Mouse (Mus musculus) ovary, postnatal 10 days (tissue): ENCODE measurements at regions not wholly inside any gene's neighbourhood (a gene's known extent, or its start where the extent isn't known, plus 50 kb on each side); places are given as distances from the start of the nearest gene placed in this dataset.

ENCODE experiments used
- DNase-seq: peaks from one replicate; pipeline ENCODE4 v3.0.0; 2022; ENCODE audit warnings: low spot score

DNA sequence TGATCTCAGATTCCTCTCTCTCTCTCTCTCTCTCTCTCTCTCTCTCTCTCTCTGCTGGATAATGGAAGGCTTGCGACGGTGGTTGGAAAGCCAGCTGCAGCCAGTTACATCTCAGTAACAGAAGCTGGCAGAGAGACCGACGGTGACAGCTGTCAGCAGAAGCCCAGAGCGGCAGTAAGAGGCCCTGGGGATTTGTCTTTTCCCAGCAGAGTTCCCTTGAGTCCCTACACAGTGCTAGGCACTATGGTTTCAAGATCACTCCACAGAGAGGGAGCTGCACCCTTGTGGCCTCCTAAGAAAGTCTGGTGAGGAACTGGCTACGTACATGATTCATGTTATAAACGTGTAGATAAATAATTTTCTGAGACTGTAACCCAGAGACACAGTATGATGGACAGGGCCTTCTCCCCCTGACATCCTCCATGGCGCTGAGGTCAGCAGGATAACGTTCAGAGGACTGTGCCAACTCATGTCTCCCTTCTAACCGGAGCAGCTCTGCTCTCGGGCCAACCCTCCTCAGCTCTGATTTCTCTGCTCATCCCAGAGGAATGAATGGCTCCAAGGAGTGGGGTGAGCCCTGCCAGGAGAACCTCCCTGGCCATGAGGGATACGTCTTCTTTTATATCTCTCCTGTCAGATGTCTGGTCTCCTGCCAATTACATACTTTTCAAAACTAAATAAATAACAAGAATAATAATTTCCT, 253.5 kb upstream of the Cadm1 start:
- peak; percentile 4 for DNase-seq

- peak; percentile 9 for DNase-seq
These were observed 250.6 kb upstream of the Cadm1 start for GRCm38 (mm10) chr9:47279410-47279809.

GRCm38 (mm10) chr9:47280146-47280545, 249.8 kb upstream of the Cadm1 start:
- DNase-seq: peak; percentile 9

GRCm38 (mm10) chr9:47280598-47280997, 249.4 kb upstream of the Cadm1 start:
- DNase-seq: no peak

- no peak for DNase-seq
These were observed 246.1 kb upstream of the Cadm1 start for GRCm38 (mm10) chr9:47283746-47284455.

DNA sequence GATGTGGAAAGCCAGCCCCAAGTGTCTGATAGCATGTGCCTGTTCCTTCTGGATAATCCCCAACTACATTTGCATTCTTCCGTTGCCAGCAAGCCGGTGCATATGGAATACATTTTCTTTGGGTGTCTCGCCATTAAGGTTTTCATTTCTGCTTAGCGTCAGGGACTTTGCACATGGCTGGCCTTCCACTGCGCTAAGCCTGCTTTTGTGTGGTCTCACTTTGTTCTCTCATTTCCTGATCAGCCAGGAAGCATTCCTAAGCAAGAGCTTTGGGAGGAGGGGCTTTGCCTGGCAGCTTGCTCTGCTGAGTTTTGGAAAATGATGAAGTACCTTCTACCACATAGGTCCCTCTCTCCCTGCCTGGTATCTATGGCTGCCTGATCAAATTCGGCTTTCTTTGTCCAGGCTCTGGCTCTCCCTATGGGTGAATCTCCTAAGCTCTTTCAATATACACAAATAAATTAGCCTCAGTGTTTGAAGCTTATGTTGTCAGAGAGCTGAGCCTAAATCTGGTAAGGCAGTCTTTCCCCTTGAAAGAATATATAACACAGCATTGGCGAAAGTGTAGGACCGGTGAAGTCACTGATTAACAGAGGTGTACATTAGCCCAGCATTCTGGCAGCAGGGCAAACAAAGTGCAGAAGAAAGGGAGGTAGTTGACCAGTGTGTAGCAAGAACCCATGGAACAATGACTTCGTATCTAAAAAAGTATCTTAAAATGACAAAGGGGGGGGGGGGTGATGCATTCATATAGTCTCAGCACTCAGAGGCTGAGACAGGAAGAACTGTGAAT, 242.8 kb upstream of the Cadm1 start:
- DNase-seq: no peak

GRCm38 (mm10) chr9:47288587-47289199, 241.3 kb upstream of the Cadm1 start:
- no peak for DNase-seq

- no peak for DNase-seq
These were observed 229.3 kb upstream of the Cadm1 start for GRCm38 (mm10) chr9:47300633-47301032.

DNA sequence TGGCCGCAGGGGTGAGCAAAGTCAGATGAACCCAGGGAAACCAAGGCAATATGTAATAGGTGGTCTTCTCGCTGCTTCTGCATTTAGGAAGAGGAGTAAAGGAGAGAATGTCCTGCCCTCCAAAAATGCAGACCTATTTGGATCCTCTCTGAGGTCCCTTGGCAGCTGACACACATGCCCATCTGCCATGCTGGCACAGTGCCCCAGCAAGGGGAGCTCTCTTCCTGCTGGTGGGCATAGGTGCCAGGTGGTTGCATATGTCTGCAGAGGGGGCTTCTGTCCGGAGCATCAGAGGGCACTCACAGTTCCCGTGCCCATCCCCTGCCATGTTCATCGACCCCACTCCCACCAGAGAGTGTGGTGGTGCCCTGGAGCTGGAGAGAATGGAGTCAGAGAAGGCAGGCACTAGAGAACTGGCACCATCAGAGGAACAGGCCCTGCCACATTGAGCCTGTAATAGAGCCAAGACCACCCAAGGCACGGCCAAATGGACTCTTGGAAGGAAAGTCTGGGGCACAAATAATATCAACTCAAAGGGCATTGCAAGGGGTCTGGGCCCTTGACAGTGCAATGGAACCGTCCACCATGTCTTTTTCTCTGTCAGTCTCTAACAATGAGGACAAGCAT, 222.7 kb upstream of the Cadm1 start:
- no peak for DNase-seq

GRCm38 (mm10) chr9:47307752-47308500, 222.0 kb upstream of the Cadm1 start:
- no peak for DNase-seq

DNA sequence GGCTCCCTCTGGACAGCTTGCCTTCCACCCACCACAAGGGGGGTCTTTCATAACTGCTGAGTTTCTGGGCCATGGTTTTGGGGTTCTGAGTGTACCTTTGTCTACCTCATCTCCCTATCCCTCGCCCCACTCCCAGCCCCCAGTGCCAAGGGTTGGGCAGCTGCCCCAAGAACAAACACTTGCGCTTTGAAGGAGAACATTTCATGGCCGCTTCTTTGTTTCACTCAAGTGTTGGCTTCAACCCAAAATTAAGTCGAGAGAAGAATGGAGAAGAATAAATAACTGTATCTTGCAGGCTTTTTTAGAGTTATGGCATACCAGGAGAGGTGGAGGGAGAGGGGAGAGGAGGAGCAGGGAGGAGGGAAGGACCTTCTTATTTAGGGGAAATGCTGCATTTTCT, 216.5 kb upstream of the Cadm1 start:
- DNase-seq: no peak

GRCm38 (mm10) chr9:47314236-47314635, 215.7 kb upstream of the Cadm1 start:
- DNase-seq: no peak

GRCm38 (mm10) chr9:47320345-47320744, 209.6 kb upstream of the Cadm1 start:
- no peak for DNase-seq

DNA sequence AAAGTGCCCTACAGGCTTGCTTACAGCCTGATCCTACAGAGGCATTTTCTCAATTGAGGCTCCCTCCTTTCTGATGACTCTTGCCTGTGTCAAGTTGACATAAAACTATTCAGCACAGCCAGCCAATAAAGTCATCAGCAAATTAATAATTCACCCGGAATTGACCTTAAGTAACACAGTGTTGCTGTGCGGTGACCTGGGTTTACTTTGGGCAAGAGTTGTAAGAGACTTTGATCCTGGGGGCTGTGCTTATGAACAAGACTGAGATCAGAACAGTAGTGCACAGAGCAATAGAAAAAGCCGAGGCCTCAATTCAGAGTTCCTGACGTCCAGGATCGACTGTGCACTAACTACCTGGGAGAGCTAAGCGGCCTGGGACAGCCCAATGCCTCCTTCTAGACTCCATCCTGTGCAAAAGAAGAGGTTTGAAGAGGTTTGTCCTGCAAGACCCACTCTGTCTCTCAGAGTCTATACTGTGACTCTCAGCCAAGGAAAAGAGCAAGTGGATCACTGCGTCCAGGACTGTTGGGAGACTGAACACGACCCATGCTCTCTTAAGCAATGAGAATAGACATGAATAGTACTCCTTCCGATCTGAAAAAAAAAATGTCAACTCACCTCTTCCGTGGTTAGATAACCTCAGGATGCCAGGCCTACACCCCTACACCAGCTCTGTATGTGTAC, 208.7 kb upstream of the Cadm1 start:
- DNase-seq: no peak

DNA sequence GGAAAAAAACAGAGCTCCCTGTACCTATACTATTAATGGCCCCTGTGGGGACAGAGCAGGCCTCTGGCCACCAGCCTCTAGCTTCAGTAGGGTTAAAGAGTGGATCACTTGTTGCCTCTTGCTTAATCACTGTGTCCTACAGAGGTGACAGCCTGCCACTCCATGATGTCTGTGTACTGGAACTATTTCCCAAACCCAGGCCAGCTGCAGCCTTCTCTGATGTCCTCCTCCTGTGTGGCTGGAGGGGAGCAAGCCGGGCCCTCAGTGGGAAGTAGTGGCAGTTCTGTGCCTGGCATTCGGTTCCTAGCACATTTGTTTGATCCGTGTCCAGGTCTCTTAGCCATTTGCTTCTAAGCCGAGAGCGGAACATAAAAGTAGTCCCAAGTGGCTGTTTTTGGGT, 207.7 kb upstream of the Cadm1 start:
- DNase-seq: no peak

DNA sequence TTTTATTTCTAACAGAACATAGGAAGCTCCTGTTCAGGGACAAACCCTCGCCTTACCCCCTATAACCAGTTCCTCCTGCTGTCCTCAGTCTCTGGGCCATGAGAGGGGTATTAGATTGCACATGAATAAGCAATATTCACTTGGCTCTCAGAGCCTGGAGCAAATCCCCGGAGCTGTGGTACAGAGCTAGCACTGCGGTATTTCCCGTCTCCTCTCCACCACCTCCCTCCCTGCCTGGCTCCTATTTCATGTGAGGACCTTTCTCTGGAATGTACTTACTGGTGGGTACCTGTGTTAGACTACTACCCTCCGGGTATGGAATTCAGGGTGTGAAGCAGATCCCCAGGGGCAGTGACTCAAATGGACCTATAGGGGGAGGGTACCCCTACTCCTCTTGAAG, 206.9 kb upstream of the Cadm1 start:
- no peak for DNase-seq

- no peak for DNase-seq
These were observed 202.4 kb upstream of the Cadm1 start for GRCm38 (mm10) chr9:47327575-47327974.

DNA sequence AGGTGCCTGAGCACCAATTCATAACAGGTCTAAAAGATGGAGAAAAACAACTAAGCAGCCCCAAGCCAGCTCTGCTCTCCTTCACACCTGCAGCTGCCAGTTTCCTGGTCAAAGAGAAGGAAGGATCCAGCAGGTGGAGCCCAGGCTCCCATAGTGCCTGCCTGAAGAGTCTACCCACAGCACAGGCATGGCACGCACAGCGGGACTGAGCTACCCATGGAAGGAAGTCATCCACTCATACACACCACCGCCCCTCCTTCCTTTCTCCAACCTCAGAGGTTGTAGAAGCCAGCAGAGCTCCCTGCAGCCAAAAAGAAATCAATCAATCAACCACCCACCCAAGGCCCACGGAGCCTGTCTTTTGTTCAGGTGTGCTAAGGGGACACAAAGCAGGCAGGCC, 197.0 kb upstream of the Cadm1 start:
- DNase-seq: no peak

GRCm38 (mm10) chr9:47338221-47338620, 191.8 kb upstream of the Cadm1 start:
- DNase-seq: no peak

DNA sequence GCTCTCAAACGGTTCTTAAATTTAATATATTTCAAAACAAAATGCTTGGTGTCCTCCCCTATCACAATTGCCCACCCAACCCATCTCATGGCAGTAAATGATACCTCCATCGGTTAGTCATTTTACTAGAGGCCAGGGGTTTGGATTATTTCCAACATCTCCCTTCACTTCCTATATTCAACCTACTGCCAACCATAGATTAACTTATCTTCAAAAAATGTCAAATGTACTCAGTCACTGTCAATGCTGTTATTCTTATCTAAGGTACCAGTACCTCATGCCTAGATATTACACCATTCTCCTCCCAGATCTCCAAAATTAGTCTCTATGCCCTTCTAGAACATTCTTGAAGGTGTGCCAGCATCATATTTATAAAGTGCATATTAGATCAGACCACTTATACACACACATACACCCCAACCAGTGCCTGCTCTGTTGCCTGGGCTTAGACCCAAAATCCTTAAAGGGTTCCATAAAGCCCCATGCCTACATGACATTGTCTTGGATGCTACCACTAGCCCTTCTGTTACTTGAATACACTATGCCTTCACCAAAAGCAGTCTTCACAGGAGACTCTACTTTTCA, 183.4 kb upstream of the Cadm1 start:
- no peak for DNase-seq
